Mouse (Mus musculus) lung, adult 2 months (tissue): Measurements from ENCODE around the gene Fam117b. TPM values are rescaled to one million over a fixed set of nuclear protein-coding genes. Genes with fewer than 3 reads are reported as not detected.

Experiments
- DNase-seq: peaks from one replicate; pipeline ENCODE4 v3.0.0; 2022
- H3K4me1 ChIP-seq: fragments of 200-500 bp; 2 replicates; pipeline ENCODE4 v1.6.1; 2011; ENCODE audit warnings: low read length; ENCODE audit not compliant: control insufficient read depth, insufficient read depth
- H3K4me3 ChIP-seq: fragments of 200-500 bp; replicated peaks from 2 replicates; pipeline ENCODE3; 2011; ENCODE audit warnings: low read depth, mild to moderate bottlenecking, control low read depth, low read length; ENCODE audit errors: extremely low read depth
- CTCF ChIP-seq: fragments of 200-500 bp; IDR thresholded peaks from 2 replicates; pipeline ENCODE4 v1.5.1; 2011; ENCODE audit warnings: mild to moderate bottlenecking, low read length, control low read depth; ENCODE audit not compliant: insufficient read depth
- POLR2A ChIP-seq: fragments of 200-500 bp; IDR thresholded peaks from 2 replicates; pipeline ENCODE4 v1.6.1; 2011; ENCODE audit warnings: low read depth, mild to moderate bottlenecking, control low read depth, low read length, borderline replicate concordance; ENCODE audit errors: extremely low read depth
- WGBS: fragments of 180-500 bp; shearing (Covaris S2); methylation state at CpG from one replicate; pipeline ENCODE4 v1.1.7; 2018; 5-methylcytosine and 5-hydroxymethylcytosine counted together
- polyA plus RNA-seq: library from polyadenylated mRNA; depleted of rRNA; stranded (reverse); fragments of >200 nt; gene quantifications from 2 replicates; pipeline ENCODE4 v1.2.3, GENCODE M21; 2012

Fam117b gene
- polyA plus RNA-seq, 1 experiment: 18.8 TPM

- H3K4me3 ChIP-seq: peak overlapping the region; percentile 83
- no peak for TF ChIP-seq CTCF
- no peak for TF ChIP-seq POLR2A
- peak; percentile 64 for DNase-seq
- WGBS: under 1% methylated on average over 97 of the region's 98 CpGs
- H3K4me1 ChIP-seq: peaks cover 20% of the 10 kb centered on the region
Measured at GRCm38 (mm10) chr1:59913195-59913868, 526 bp downstream of the Fam117b start.

GRCm38 (mm10) chr1:59913869-59914225 is 1.0 kb downstream of the Fam117b start:
- DNase-seq: no peak
- peak overlapping the region; percentile 83 for H3K4me3 ChIP-seq
- H3K4me1 ChIP-seq: peaks cover 20% of the 10 kb centered on the region
- 1% methylated on average over 12 of the region's 12 CpGs for WGBS
- TF ChIP-seq CTCF (no peak), POLR2A (0 out of 2 replicates have a peak, but pooled peaks have one; percentile 2)

- WGBS: 13% methylated on average over 3 of the region's 3 CpGs
- no peak for TF ChIP-seq POLR2A
- no peak for TF ChIP-seq CTCF
- H3K4me3 ChIP-seq: peak overlapping the region; percentile 66
Measured at GRCm38 (mm10) chr1:59914799-59915198, 2.0 kb downstream of the Fam117b start.

GRCm38 (mm10) chr1:59915843-59916610 is 3.2 kb downstream of the Fam117b start:
- DNase-seq: peak; percentile 30
- no peak for TF ChIP-seq POLR2A
- no peak for TF ChIP-seq CTCF
- peak overlapping the region; percentile 49 for H3K4me3 ChIP-seq
- peaks cover 22% of the 10 kb centered on the region for H3K4me1 ChIP-seq
- WGBS: 45% methylated on average over 10 of the region's 10 CpGs

More at GRCm38 (mm10) chr1:59914799-59915198, 2.0 kb downstream of the Fam117b start:
- peaks cover 20% of the 10 kb centered on the region for H3K4me1 ChIP-seq
- no peak for DNase-seq

GRCm38 (mm10) chr1:59917401-59917800 is 4.6 kb downstream of the Fam117b start:
- DNase-seq: no peak
- 49% methylated on average over 3 of the region's 3 CpGs for WGBS
- TF ChIP-seq CTCF (no peak), POLR2A (no peak)
- Histone ChIP-seq H3K4me1 (peaks cover 27% of the 10 kb centered on the region), H3K4me3 (no peak overlapping the region)

- no peak for DNase-seq
- no peak overlapping the region for H3K4me3 ChIP-seq
- peaks cover 30% of the 10 kb centered on the region for H3K4me1 ChIP-seq
Measured at GRCm38 (mm10) chr1:59918075-59918474, 5.3 kb downstream of the Fam117b start.

GRCm38 (mm10) chr1:59923201-59923600 is 10.4 kb downstream of the Fam117b start:
- H3K4me1 ChIP-seq: peaks cover 19% of the 10 kb centered on the region
- DNase-seq: no peak
- H3K4me3 ChIP-seq: no peak overlapping the region
- TF ChIP-seq POLR2A (no peak), CTCF (no peak)
- 23% methylated on average over 1 of the region's 1 CpGs for WGBS

More at GRCm38 (mm10) chr1:59918075-59918474, 5.3 kb downstream of the Fam117b start:
- no peak for TF ChIP-seq CTCF
- TF ChIP-seq POLR2A: no peak

GRCm38 (mm10) chr1:59923673-59924072 is 10.9 kb downstream of the Fam117b start:
- Histone ChIP-seq H3K4me1 (peaks cover 19% of the 10 kb centered on the region), H3K4me3 (no peak overlapping the region)
- DNase-seq: no peak
- TF ChIP-seq CTCF (no peak), POLR2A (no peak)
- 49% methylated on average over 1 of the region's 1 CpGs for WGBS

- Histone ChIP-seq H3K4me1 (peaks cover 19% of the 10 kb centered on the region), H3K4me3 (no peak overlapping the region)
- no peak for DNase-seq
- TF ChIP-seq CTCF: no peak
- TF ChIP-seq POLR2A: no peak
- WGBS: 81% methylated on average over 2 of the region's 2 CpGs
Measured at GRCm38 (mm10) chr1:59924411-59924810, 11.6 kb downstream of the Fam117b start.

- 84% methylated on average over 3 of the region's 3 CpGs for WGBS
Measured at GRCm38 (mm10) chr1:59926021-59926672, 13.3 kb downstream of the Fam117b start.

More at GRCm38 (mm10) chr1:59926021-59926672, 13.3 kb downstream of the Fam117b start:
- DNase-seq: no peak
- peaks cover 19% of the 10 kb centered on the region for H3K4me1 ChIP-seq
- H3K4me3 ChIP-seq: no peak overlapping the region
- no peak for TF ChIP-seq CTCF
- no peak for TF ChIP-seq POLR2A
